Mouse (Mus musculus) hindbrain, embryonic 10.5 days (tissue): ENCODE data around the gene Ccdc86. TPM values are rescaled to one million over a fixed set of nuclear protein-coding genes. Genes with fewer than 3 reads are reported as not detected.

ENCODE experiments used
- DNase-seq: peaks from one replicate; pipeline ENCODE4 v3.0.0-alpha.2; 2017; ENCODE audit warnings: low spot score
- H3K27ac ChIP-seq: fragments of 300-500 bp; sonication (generic); 2 replicates; pipeline ENCODE4 v1.5.1; 2016; ENCODE audit warnings: mild to moderate bottlenecking, moderate library complexity
- H3K27me3 ChIP-seq: fragments of 300-500 bp; sonication (generic); 2 replicates; pipeline ENCODE4 v1.6.1; 2016; ENCODE audit warnings: mild to moderate bottlenecking; ENCODE audit not compliant: poor library complexity, insufficient read depth, severe bottlenecking
- H3K36me3 ChIP-seq: fragments of 300-500 bp; sonication (generic); 2 replicates; pipeline ENCODE4 v1.6.1; 2016; ENCODE audit warnings: mild to moderate bottlenecking, moderate library complexity
- H3K4me1 ChIP-seq: fragments of 300-500 bp; sonication (generic); replicated peaks from 2 replicates; pipeline ENCODE4 v1.6.1; 2016; ENCODE audit warnings: mild to moderate bottlenecking
- H3K4me3 ChIP-seq: fragments of 300-500 bp; sonication (generic); 2 replicates; pipeline ENCODE4 v1.5.1; 2016; ENCODE audit warnings: mild to moderate bottlenecking, moderate library complexity
- H3K9me3 ChIP-seq: fragments of 300-500 bp; sonication (generic); 2 replicates; pipeline ENCODE4 v1.6.1; 2016; ENCODE audit warnings: mild to moderate bottlenecking, moderate library complexity
- WGBS: fragments of 180-500 bp; shearing (Covaris S2); methylation state at CpG from one replicate; pipeline ENCODE4 v1.1.7; 2016; 5-methylcytosine and 5-hydroxymethylcytosine counted together
- polyA plus RNA-seq: library from polyadenylated mRNA; unstranded; fragments of >200 nt; fragmentation: Nextera tagmentation; extraction: Ambion mirVana; gene quantifications from 2 replicates; pipeline ENCODE4 v1.2.1, GENCODE M21; 2016

The Ccdc86 gene
- polyA plus RNA-seq, 1 experiment from 2014 or later: 31.7 TPM

GRCm38 (mm10) chr19:10940801-10941457, 8.1 kb downstream of the Ccdc86 start:
- Histone ChIP-seq H3K36me3 (peaks cover 44% of the 10 kb centered on the region), H3K27ac (peak overlapping the region; percentile 93), H3K9me3 (no peaks in the 10 kb centered on the region), H3K4me1 (peaks cover 20% of the 10 kb centered on the region), H3K27me3 (peaks cover 10% of the 10 kb centered on the region), H3K4me3 (peak overlapping the region; percentile 56)
- 1% methylated on average over 40 of the region's 40 CpGs for WGBS
- peak; percentile 73 for DNase-seq

GRCm38 (mm10) chr19:10940097-10940800, 8.8 kb downstream of the Ccdc86 start:
- H3K27ac ChIP-seq: peak overlapping the region; percentile 93
- 17% methylated on average over 37 of the region's 37 CpGs for WGBS

GRCm38 (mm10) chr19:10938771-10939170, 10.3 kb downstream of the Ccdc86 start:
- WGBS: 63% methylated on average over 3 of the region's 3 CpGs
- H3K4me1 ChIP-seq: peaks cover 23% of the 10 kb centered on the region
- H3K4me3 ChIP-seq: no peak overlapping the region
- H3K9me3 ChIP-seq: no peaks in the 10 kb centered on the region
- H3K27ac ChIP-seq: no peak overlapping the region
- peaks cover 23% of the 10 kb centered on the region for H3K36me3 ChIP-seq
- no peak for DNase-seq
- H3K27me3 ChIP-seq: peaks cover 10% of the 10 kb centered on the region

More at GRCm38 (mm10) chr19:10940097-10940800, 8.8 kb downstream of the Ccdc86 start:
- Histone ChIP-seq H3K36me3 (peaks cover 38% of the 10 kb centered on the region), H3K4me1 (peaks cover 20% of the 10 kb centered on the region), H3K4me3 (peak overlapping the region; percentile 56), H3K9me3 (no peaks in the 10 kb centered on the region), H3K27me3 (peaks cover 10% of the 10 kb centered on the region)
- DNase-seq: peak; percentile 89

- no peak for DNase-seq
- Histone ChIP-seq H3K9me3 (no peaks in the 10 kb centered on the region), H3K4me3 (no peak within 1 kb of the TSS), H3K36me3 (peaks cover 6% of the 10 kb centered on the region), H3K27me3 (peaks cover 10% of the 10 kb centered on the region), H3K27ac (no peak within 1 kb of the TSS), H3K4me1 (peaks cover 23% of the 10 kb centered on the region)
- WGBS: 63% methylated on average over 5 of the region's 5 CpGs
Measured at GRCm38 (mm10) chr19:10937110-10937563, 11.9 kb downstream of the Ccdc86 start, which contains the start of gene Ptgdr2. Gene Ptgdr2, plus strand, starts transcription at chr19:10937160.

- no peak for DNase-seq
Measured at GRCm38 (mm10) chr19:10936077-10936476, 13.0 kb downstream of the Ccdc86 start.

GRCm38 (mm10) chr19:10935029-10935428, 14.0 kb downstream of the Ccdc86 start:
- Histone ChIP-seq H3K9me3 (no peaks in the 10 kb centered on the region), H3K27ac (no peak overlapping the region), H3K27me3 (peaks cover 3% of the 10 kb centered on the region; the same call in 1 of the 2 replicates), H3K4me3 (no peak overlapping the region), H3K36me3 (no peaks in the 10 kb centered on the region), H3K4me1 (peaks cover 6% of the 10 kb centered on the region)
- 45% methylated on average over 5 of the region's 5 CpGs for WGBS
- DNase-seq: no peak

More at GRCm38 (mm10) chr19:10936077-10936476, 13.0 kb downstream of the Ccdc86 start:
- no peaks in the 10 kb centered on the region for H3K36me3 ChIP-seq
- H3K9me3 ChIP-seq: no peaks in the 10 kb centered on the region
- WGBS: 92% methylated on average over 5 of the region's 5 CpGs
- peaks cover 5% of the 10 kb centered on the region; the same call in 1 of the 2 replicates for H3K27me3 ChIP-seq
- no peak overlapping the region for H3K27ac ChIP-seq
- H3K4me1 ChIP-seq: peaks cover 17% of the 10 kb centered on the region
- no peak overlapping the region for H3K4me3 ChIP-seq

- H3K27me3 ChIP-seq: no peaks in the 10 kb centered on the region
- WGBS: 91% methylated on average over 2 of the region's 2 CpGs
- H3K9me3 ChIP-seq: no peaks in the 10 kb centered on the region
- no peak for DNase-seq
- no peak overlapping the region for H3K4me3 ChIP-seq
- peaks cover 19% of the 10 kb centered on the region for H3K4me1 ChIP-seq
- no peak overlapping the region for H3K27ac ChIP-seq
- H3K36me3 ChIP-seq: no peaks in the 10 kb centered on the region
Measured at GRCm38 (mm10) chr19:10930641-10931040, 18.4 kb downstream of the Ccdc86 start.

GRCm38 (mm10) chr19:10926666-10927065, 22.4 kb downstream of the Ccdc86 start:
- Histone ChIP-seq H3K9me3 (no peaks in the 10 kb centered on the region), H3K4me1 (peaks cover 17% of the 10 kb centered on the region), H3K27me3 (no peaks in the 10 kb centered on the region), H3K27ac (peak overlapping the region; percentile 83), H3K4me3 (no peak overlapping the region), H3K36me3 (no peaks in the 10 kb centered on the region)
- no peak for DNase-seq
- WGBS: 39% methylated on average over 4 of the region's 4 CpGs

GRCm38 (mm10) chr19:10926123-10926621, 22.9 kb downstream of the Ccdc86 start:
- peak overlapping the region; percentile 83 for H3K27ac ChIP-seq
- DNase-seq: peak; percentile 36
- 25% methylated on average over 6 of the region's 6 CpGs for whole genome bisulfite sequencing

GRCm38 (mm10) chr19:10924220-10924619, 24.8 kb downstream of the Ccdc86 start:
- 65% methylated on average over 4 of the region's 4 CpGs for WGBS
- Histone ChIP-seq H3K27ac (no peak overlapping the region), H3K36me3 (no peaks in the 10 kb centered on the region), H3K4me1 (peaks cover 17% of the 10 kb centered on the region), H3K9me3 (no peaks in the 10 kb centered on the region), H3K27me3 (no peaks in the 10 kb centered on the region), H3K4me3 (no peak overlapping the region)
- no peak for DNase-seq

More at GRCm38 (mm10) chr19:10926123-10926621, 22.9 kb downstream of the Ccdc86 start:
- H3K4me3 ChIP-seq: no peak overlapping the region
- H3K36me3 ChIP-seq: no peaks in the 10 kb centered on the region
- no peaks in the 10 kb centered on the region for H3K9me3 ChIP-seq
- H3K27me3 ChIP-seq: no peaks in the 10 kb centered on the region
- H3K4me1 ChIP-seq: peaks cover 17% of the 10 kb centered on the region

GRCm38 (mm10) chr19:10921058-10921457, 28.0 kb downstream of the Ccdc86 start:
- no peaks in the 10 kb centered on the region for H3K9me3 ChIP-seq
- 79% methylated on average over 3 of the region's 3 CpGs for WGBS

GRCm38 (mm10) chr19:10920532-10920931, 28.5 kb downstream of the Ccdc86 start, which contains the start of gene Zp1:
Gene Zp1, minus strand, starts transcription at chr19:10920632.
- Histone ChIP-seq H3K4me3 (no peak within 1 kb of the TSS), H3K36me3 (no peaks in the 10 kb centered on the region), H3K27ac (no peak within 1 kb of the TSS), H3K9me3 (no peaks in the 10 kb centered on the region), H3K27me3 (no peaks in the 10 kb centered on the region), H3K4me1 (peaks cover under 1% of the 10 kb centered on the region; the same call in 1 of the 2 replicates)
- WGBS: 73% methylated on average over 2 of the region's 2 CpGs
- no peak for DNase-seq

More at GRCm38 (mm10) chr19:10921058-10921457, 28.0 kb downstream of the Ccdc86 start:
- no peak overlapping the region for H3K27ac ChIP-seq
- no peak overlapping the region for H3K4me3 ChIP-seq
- H3K27me3 ChIP-seq: no peaks in the 10 kb centered on the region
- H3K4me1 ChIP-seq: peaks cover 6% of the 10 kb centered on the region
- DNase-seq: no peak
- no peaks in the 10 kb centered on the region for H3K36me3 ChIP-seq
